Mouse (Mus musculus): Measurements from ENCODE around the gene Ece1. TPM values are rescaled to one million over a fixed set of nuclear protein-coding genes. Genes with fewer than 3 reads are reported as not detected.

Ece1 gene
- polyA plus RNA-seq, 1 experiment from 2014 or later = 25.1 TPM

DNA sequence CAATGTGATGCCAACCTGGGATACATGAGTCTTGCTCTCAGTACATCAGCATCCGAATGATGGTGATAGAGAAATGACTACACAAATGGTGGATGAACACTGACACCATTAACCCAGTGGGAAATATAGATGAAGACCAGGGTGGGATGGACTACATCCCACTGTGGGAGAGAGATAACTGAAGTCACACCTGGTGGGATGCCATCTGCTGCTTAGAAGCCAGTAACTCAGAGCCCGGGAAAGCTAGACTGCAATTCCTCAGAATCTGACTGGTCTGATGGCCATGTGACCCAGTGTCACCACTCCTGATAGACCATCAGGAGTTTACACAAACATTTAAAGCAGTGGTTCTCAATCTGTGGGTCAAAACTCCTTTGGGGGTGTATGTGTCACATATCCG lies 38.5 kb upstream of the Ece1 start:
- no peaks in the 10 kb centered on the region for H3K36me3 ChIP-seq (ENCODE audit: control insufficient read depth, insufficient read depth, low read length)
- no peak overlapping the region for H3K9ac ChIP-seq (ENCODE audit: low read depth, low read length)
- DNase-seq (ENCODE audit: low spot score) = no peak
- H3K27me3 ChIP-seq (ENCODE audit: control insufficient read depth, insufficient read depth, low read length) = no peaks in the 10 kb centered on the region
- H3K27ac ChIP-seq (ENCODE audit: low read depth, low read length) = no peak overlapping the region
- H3K9me3 ChIP-seq (ENCODE audit: control insufficient read depth, low read length) = no peaks in the 10 kb centered on the region
- no peak for ATAC-seq (ENCODE audit: low FRiP score)
- no peak overlapping the region for H3K4me3 ChIP-seq (ENCODE audit: low read depth, low read length)
- H3K4me1 ChIP-seq (replicated peaks; ENCODE audit: control insufficient read depth, insufficient read depth, low read length) = no peaks in the 10 kb centered on the region
- no peak overlapping the region for H3K4me2 ChIP-seq (replicated peaks; ENCODE audit: low read depth, low read length)
- WGBS = 87% methylated on average over 3 of the region's 3 CpGs

DNA sequence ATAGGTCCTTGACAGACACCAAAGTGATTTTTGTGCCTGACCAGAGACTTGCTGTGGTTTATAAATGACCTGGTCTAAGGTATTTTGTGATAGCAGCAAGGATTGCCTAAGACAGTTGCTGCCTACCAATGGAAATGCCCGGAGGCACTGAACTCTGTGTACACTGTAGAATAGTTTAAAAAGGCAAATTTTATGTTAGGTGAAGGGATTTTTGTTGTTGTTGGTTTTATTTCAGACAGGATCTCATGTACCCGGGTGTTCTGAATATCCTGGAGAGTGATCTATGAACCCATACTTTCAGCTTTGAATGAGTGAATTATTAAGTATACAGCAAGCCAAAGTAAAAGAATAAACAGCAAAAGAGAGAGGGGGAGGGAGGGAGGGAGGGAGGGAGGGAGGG lies 37.2 kb upstream of the Ece1 start:
- Histone ChIP-seq H3K27me3 (ENCODE audit: control insufficient read depth, insufficient read depth, low read length) (no peaks in the 10 kb centered on the region), H3K9ac (ENCODE audit: low read depth, low read length) (no peak overlapping the region), H3K4me2 (replicated peaks; ENCODE audit: low read depth, low read length) (no peak overlapping the region), H3K4me3 (ENCODE audit: low read depth, low read length) (no peak overlapping the region), H3K9me3 (ENCODE audit: control insufficient read depth, low read length) (no peaks in the 10 kb centered on the region), H3K36me3 (ENCODE audit: control insufficient read depth, insufficient read depth, low read length) (no peaks in the 10 kb centered on the region), H3K4me1 (replicated peaks; ENCODE audit: control insufficient read depth, insufficient read depth, low read length) (no peaks in the 10 kb centered on the region), H3K27ac (ENCODE audit: low read depth, low read length) (no peak overlapping the region)
- 82% methylated on average over 2 of the region's 2 CpGs for WGBS
- no peak for ATAC-seq (ENCODE audit: low FRiP score)
- no peak for DNase-seq (ENCODE audit: low spot score)

DNA sequence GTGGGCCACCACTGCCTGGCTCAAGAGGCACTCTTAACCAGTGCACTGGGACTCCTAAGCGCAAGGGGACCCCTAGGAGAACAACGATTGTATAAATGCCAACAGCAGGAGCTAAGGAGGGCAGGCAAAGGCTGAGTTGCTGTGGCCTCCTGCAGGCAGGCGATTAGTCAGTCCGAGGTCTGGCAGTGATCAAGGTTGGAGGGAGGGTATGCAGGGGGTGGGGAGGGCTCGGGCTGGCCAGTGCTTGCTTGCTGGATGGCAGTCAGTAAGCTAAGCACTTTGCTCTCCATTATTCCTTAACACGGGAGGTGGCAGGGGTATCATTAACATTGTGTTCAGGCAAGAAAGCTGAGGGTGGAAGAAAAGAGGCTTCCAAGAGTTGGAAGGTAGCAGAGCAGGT lies 31.7 kb upstream of the Ece1 start:
- Histone ChIP-seq H3K36me3 (ENCODE audit: control insufficient read depth, insufficient read depth, low read length) (no peaks in the 10 kb centered on the region), H3K9ac (ENCODE audit: low read depth, low read length) (no peak overlapping the region), H3K9me3 (ENCODE audit: control insufficient read depth, low read length) (no peaks in the 10 kb centered on the region), H3K4me2 (replicated peaks; ENCODE audit: low read depth, low read length) (no peak overlapping the region), H3K27ac (ENCODE audit: low read depth, low read length) (no peak overlapping the region), H3K4me3 (ENCODE audit: low read depth, low read length) (no peak overlapping the region), H3K27me3 (ENCODE audit: control insufficient read depth, insufficient read depth, low read length) (no peaks in the 10 kb centered on the region), H3K4me1 (replicated peaks; ENCODE audit: control insufficient read depth, insufficient read depth, low read length) (no peaks in the 10 kb centered on the region)
- ATAC-seq (ENCODE audit: low FRiP score) = no peak
- DNase-seq (ENCODE audit: low spot score) = no peak
- WGBS = 20% methylated on average over 6 of the region's 6 CpGs

DNA sequence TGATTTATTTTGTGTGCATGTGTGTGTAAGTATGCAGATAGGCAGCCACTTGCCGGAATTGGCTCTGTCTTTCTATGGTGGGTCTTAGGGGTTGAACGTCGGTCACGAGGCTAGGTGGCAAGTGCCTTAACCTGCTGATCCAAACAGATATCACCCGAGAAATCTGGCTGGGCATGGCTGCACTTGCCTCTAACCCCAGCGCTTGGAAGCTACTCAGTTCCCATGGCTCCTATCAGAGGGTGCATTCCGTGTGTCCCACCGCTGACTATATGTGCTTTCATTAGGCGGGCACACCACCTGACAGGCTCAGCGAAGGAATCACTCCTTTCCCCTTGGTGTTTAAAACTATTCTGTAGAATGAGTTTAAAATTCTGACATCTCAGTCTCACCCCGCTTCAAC lies 30.4 kb upstream of the Ece1 start:
- ATAC-seq (ENCODE audit: low FRiP score) = no peak
- no peak overlapping the region for H3K4me2 ChIP-seq (replicated peaks; ENCODE audit: low read depth, low read length)
- no peak for DNase-seq (ENCODE audit: low spot score)
- 83% methylated on average over 11 of the region's 11 CpGs for WGBS
- H3K4me1 ChIP-seq (replicated peaks; ENCODE audit: control insufficient read depth, insufficient read depth, low read length) = no peaks in the 10 kb centered on the region
- no peaks in the 10 kb centered on the region for H3K36me3 ChIP-seq (ENCODE audit: control insufficient read depth, insufficient read depth, low read length)
- no peaks in the 10 kb centered on the region for H3K27me3 ChIP-seq (ENCODE audit: control insufficient read depth, insufficient read depth, low read length)
- no peak overlapping the region for H3K27ac ChIP-seq (ENCODE audit: low read depth, low read length)
- H3K4me3 ChIP-seq (ENCODE audit: low read depth, low read length) = no peak overlapping the region
- H3K9me3 ChIP-seq (ENCODE audit: control insufficient read depth, low read length) = no peaks in the 10 kb centered on the region
- no peak overlapping the region for H3K9ac ChIP-seq (ENCODE audit: low read depth, low read length)

DNA sequence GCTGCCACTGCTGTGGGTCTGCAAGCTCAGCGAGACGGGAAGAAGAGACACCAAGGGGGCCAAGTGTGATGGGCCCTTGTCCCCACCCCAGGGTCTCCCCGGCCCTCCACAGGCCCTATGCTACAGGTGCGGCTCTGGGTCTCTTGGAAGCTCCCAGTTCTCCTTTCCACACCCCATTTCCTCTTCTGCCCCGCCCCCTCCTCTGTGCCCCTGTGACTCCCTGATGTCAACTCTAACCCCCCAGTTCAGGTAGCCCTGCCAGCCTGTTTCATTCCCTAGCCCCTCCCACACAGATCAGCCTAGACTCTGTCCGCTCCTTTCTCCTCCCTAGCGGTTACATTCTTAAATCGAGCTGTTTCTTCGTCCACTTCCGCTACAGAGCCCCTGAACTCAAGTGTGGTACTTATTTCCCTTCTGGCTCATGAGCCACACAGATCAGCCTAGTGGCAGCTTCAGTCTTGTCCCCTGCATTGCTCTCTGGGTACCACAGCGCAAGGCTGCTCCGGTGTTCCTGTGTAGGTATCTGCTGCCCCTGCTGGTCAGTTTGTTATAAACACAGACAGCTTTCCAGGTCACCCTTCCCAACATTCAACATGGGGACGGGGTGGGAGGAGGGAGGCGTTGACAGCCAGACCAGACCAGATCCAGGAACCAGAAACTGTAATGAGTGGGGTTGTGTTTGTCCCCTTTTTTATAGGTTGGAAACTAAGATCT lies 26.3 kb upstream of the Ece1 start:
- peak; percentile 88 for DNase-seq (ENCODE audit: low spot score)
- H3K9ac ChIP-seq (ENCODE audit: low read depth, low read length) = peak overlapping the region; percentile 24; the same call in 1 of the 2 replicates
- 18% methylated on average over 12 of the region's 14 CpGs for WGBS
- no peak overlapping the region for H3K4me3 ChIP-seq (ENCODE audit: low read depth, low read length)
- H3K27me3 ChIP-seq (ENCODE audit: control insufficient read depth, insufficient read depth, low read length) = no peaks in the 10 kb centered on the region
- no peaks in the 10 kb centered on the region for H3K4me1 ChIP-seq (replicated peaks; ENCODE audit: control insufficient read depth, insufficient read depth, low read length)
- H3K4me2 ChIP-seq (replicated peaks; ENCODE audit: low read depth, low read length) = no peak overlapping the region
- no peaks in the 10 kb centered on the region for H3K9me3 ChIP-seq (ENCODE audit: control insufficient read depth, low read length)
- peak; percentile 82 for ATAC-seq (ENCODE audit: low FRiP score)
- no peak overlapping the region for H3K27ac ChIP-seq (ENCODE audit: low read depth, low read length)
- no peaks in the 10 kb centered on the region for H3K36me3 ChIP-seq (ENCODE audit: control insufficient read depth, insufficient read depth, low read length)

DNA sequence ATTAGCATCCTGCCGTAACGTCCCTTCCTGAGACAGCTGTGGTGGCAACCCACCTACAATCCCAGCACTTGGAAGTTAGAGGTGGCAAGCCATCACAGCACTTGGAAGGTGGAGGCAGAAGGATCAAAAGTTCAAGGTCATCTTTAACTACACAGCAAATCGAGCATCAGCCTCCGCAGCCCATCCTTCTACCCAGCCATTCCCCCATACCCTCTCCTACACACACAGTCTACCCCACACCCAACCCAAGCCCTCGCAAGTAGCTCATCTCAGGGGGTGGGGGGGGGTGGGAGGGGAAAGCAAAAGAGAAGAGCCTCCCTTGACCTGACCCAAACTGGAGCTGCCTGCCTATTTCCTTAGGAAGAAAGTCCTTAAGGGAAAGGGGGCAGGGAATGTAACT lies 25.3 kb upstream of the Ece1 start:
- H3K27me3 ChIP-seq (ENCODE audit: control insufficient read depth, insufficient read depth, low read length) = no peaks in the 10 kb centered on the region
- DNase-seq (ENCODE audit: low spot score) = no peak
- no peak overlapping the region for H3K4me3 ChIP-seq (ENCODE audit: low read depth, low read length)
- no peak overlapping the region for H3K27ac ChIP-seq (ENCODE audit: low read depth, low read length)
- no peak for ATAC-seq (ENCODE audit: low FRiP score)
- H3K36me3 ChIP-seq (ENCODE audit: control insufficient read depth, insufficient read depth, low read length) = no peaks in the 10 kb centered on the region
- H3K9ac ChIP-seq (ENCODE audit: low read depth, low read length) = no peak overlapping the region
- no peaks in the 10 kb centered on the region for H3K9me3 ChIP-seq (ENCODE audit: control insufficient read depth, low read length)
- no peaks in the 10 kb centered on the region for H3K4me1 ChIP-seq (replicated peaks; ENCODE audit: control insufficient read depth, insufficient read depth, low read length)
- H3K4me2 ChIP-seq (replicated peaks; ENCODE audit: low read depth, low read length) = no peak overlapping the region
- 87% methylated on average over 5 of the region's 5 CpGs for WGBS

DNA sequence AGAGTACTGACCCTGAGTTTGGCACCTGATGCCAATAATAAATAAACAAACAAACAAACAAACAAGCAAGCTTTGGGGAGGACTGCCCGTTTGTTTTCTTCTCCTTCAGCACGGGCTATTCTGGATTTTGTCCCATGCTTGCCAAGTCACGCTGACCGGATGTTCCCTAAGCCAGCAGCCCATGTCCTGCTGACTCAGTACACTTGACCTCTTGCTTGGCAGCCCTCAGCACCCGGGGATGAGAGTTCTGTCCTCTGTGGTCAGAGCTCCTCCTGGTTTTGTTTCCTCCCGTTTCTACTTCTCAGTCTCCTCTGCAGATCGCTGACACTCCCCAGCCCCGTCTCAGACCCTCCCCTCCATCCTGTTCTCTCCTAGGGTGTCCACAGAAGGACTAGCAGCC lies 24.2 kb upstream of the Ece1 start:
- Histone ChIP-seq H3K9ac (ENCODE audit: low read depth, low read length) (no peak overlapping the region), H3K27ac (ENCODE audit: low read depth, low read length) (no peak overlapping the region), H3K27me3 (ENCODE audit: control insufficient read depth, insufficient read depth, low read length) (no peaks in the 10 kb centered on the region), H3K4me3 (ENCODE audit: low read depth, low read length) (no peak overlapping the region), H3K4me2 (replicated peaks; ENCODE audit: low read depth, low read length) (no peak overlapping the region), H3K36me3 (ENCODE audit: control insufficient read depth, insufficient read depth, low read length) (no peaks in the 10 kb centered on the region), H3K4me1 (replicated peaks; ENCODE audit: control insufficient read depth, insufficient read depth, low read length) (no peaks in the 10 kb centered on the region), H3K9me3 (ENCODE audit: control insufficient read depth, low read length) (no peaks in the 10 kb centered on the region)
- DNase-seq (ENCODE audit: low spot score) = no peak
- WGBS = 84% methylated on average over 8 of the region's 8 CpGs
- no peak for ATAC-seq (ENCODE audit: low FRiP score)

DNA sequence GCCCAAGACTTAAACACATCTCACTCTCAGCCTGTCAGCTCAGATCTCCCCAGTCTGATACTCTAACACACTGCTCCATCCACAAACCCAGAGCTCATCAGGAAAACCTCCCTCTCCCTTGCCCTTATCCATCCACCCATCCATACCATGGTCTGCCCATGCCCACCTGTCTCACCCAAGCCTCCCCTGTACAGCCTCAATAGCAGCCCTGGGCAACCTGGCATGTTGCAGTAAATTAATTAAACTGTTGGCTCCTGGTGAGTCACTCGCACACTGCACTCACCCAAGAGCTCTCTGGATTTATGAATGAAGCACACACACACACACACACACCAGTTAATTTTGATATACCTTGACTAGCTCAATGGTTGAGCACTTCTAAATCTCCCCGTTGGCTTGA lies 23.2 kb upstream of the Ece1 start:
- ATAC-seq (ENCODE audit: low FRiP score) = no peak
- no peaks in the 10 kb centered on the region for H3K36me3 ChIP-seq (ENCODE audit: control insufficient read depth, insufficient read depth, low read length)

DNA sequence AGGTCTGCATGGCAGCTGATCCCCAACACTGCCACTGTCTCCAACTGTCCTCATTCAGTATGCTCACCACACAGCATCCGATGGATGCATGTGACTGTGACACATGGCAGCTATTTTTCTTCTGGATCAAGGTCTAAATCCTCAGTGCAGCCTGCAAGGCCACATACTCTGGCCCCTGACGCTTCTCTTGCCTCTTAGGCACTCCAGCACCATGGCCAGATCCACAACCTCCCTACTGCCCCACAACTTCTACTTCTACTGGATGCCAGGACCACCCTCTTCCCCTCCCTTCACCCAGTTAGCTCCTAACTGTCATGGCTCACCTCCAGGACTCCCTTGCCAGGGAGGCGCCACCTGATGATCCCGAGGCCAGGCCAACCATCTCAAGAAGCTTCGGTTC lies 22.6 kb upstream of the Ece1 start:
- Histone ChIP-seq H3K9me3 (ENCODE audit: control insufficient read depth, low read length) (no peaks in the 10 kb centered on the region), H3K27me3 (ENCODE audit: control insufficient read depth, insufficient read depth, low read length) (no peaks in the 10 kb centered on the region), H3K4me1 (replicated peaks; ENCODE audit: control insufficient read depth, insufficient read depth, low read length) (no peaks in the 10 kb centered on the region), H3K4me2 (replicated peaks; ENCODE audit: low read depth, low read length) (no peak overlapping the region), H3K4me3 (ENCODE audit: low read depth, low read length) (no peak overlapping the region), H3K36me3 (ENCODE audit: control insufficient read depth, insufficient read depth, low read length) (no peaks in the 10 kb centered on the region), H3K27ac (ENCODE audit: low read depth, low read length) (no peak overlapping the region), H3K9ac (ENCODE audit: low read depth, low read length) (no peak overlapping the region)
- WGBS = 85% methylated on average over 5 of the region's 5 CpGs
- DNase-seq (ENCODE audit: low spot score) = no peak
- no peak for ATAC-seq (ENCODE audit: low FRiP score)

More for the DNA sequence above, 23.2 kb upstream of the Ece1 start:
- H3K4me1 ChIP-seq (replicated peaks; ENCODE audit: control insufficient read depth, insufficient read depth, low read length) = no peaks in the 10 kb centered on the region
- WGBS = 90% methylated on average over 2 of the region's 2 CpGs
- H3K4me2 ChIP-seq (replicated peaks; ENCODE audit: low read depth, low read length) = no peak overlapping the region
- no peak for DNase-seq (ENCODE audit: low spot score)
- H3K9ac ChIP-seq (ENCODE audit: low read depth, low read length) = no peak overlapping the region
- H3K4me3 ChIP-seq (ENCODE audit: low read depth, low read length) = no peak overlapping the region
- no peak overlapping the region for H3K27ac ChIP-seq (ENCODE audit: low read depth, low read length)
- H3K27me3 ChIP-seq (ENCODE audit: control insufficient read depth, insufficient read depth, low read length) = no peaks in the 10 kb centered on the region
- no peaks in the 10 kb centered on the region for H3K9me3 ChIP-seq (ENCODE audit: control insufficient read depth, low read length)

Measured in hindbrain, embryonic 11.5 days (tissue).